Mouse (Mus musculus) testis, postnatal 14 days (tissue): ENCODE results near the gene Alg5.

Experiments used
- DNase-seq: peaks from one replicate; pipeline ENCODE4 v3.0.0; 2021; ENCODE audit warnings: low spot score

The Alg5 gene

DNA sequence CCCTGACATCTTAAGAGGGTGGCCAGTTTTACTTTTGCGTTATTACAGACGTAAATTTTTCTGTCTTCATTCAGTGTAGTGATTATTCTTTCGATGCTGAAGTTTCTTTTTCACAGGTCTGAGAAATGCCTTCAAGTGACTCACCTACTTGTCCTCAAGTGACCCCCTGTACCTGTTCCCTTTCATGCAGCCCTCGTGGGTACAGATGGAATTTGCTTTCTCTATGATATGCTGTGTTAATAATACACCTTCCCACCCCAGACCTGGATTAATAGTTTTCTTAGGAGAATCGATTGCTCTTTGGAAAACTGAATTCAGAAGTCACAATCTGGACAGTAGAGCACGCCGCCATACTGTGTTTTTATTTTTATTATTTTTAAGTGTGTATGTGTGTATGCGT, 2.0 kb downstream of the Alg5 start:
- no peak for DNase-seq

DNA sequence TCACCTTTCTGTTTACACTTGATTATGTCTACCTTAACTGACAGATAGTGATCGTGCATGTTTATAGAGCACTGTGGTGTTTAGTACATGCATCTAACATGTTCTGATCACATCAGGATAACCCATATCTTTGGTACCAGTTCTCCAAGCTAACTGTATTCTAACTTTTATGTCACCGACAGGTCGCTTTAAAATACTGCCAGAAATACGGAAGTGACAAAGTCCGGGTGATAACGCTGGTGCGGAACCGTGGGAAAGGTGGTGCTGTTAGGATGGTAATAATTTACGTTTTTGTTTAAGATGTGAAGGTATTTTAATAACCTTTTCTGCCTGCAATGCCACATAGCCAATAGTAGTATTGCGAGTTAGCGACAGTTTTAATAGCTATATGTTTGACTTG, 6.6 kb downstream of the Alg5 start:
- no peak for DNase-seq

DNA sequence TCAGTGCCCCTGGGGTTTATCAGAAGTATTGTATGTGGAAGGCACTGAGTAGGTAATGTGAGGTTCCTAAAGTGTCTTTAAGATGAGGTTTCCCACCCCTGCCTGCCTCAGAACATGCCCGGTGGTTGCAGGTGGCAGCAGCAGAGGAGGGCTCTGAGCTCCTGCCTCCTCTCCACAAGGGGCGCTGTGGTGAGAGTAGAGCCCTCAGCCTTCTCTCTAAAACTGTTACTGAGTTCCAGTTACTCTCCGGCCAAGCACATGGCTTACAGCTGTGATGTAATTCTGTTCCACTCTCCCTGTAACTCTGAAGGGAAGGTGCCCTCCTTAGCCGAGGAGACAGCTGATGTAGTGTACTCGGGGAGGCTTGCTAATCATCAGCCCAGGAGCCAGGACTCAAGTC, 10.5 kb downstream of the Alg5 start:
- no peak for DNase-seq

DNA sequence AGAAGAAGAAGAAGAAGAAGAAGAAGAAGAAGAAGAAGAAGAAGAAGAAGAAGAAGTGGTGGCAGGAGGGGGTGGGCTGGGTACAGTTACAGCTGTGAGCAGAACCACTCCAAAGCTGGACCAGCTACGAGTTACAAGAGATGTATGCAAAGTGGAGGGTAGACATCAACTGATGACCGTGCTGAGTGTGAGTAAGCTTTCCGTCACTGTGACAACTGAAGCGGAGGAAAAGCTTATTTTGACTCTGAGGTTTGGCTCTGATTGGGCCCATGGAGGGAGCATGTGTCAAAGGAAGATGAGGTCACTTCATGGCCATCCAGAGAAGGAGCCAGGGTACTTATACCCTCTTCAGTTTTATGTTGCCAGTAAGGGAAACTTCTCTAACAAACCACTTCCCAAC, 18.1 kb downstream of the Alg5 start:
- DNase-seq: no peak

DNA sequence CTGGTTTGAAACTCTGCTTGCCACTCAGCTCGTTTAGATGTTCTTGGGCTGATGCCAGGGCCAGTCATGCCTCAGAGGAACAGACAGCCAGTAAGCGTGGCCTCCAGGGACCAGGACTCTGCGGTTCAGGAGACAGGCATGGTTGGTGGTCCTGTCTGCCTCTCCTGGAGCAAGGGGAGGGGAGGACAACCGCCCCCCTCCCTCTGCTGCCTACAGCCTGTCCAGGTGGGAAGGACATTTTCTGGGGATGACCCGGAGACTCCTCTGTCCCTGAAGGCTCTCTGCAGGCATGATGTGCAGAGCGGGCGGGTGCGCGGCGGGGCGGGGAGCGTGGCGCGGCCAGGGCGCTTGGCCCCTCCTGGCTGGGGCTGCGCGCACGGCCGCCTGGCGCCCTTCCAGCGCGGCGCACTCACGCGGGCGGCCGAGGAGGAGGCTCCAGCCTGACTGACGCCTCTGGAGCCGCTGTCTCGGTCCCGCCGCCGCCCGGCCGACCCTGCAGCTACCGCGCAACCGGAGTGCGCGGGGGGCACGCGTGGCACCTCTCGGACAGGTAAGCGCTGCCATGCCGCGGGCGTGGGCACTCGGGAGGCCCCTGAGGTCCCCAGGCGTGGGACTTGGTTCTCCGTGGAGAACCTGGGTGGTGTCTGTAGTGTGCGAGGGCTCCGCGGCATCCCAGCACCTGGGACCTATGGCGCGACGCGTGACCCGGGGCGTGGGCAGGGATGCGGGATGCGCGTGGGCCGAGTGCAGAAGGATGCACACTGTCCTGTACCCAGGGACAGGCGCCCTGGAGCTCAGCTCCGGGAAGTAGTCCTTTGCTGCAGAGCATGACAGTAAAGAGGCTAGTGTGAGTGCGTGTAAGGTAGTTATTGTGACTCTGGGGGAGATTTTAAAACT, 20.1 kb downstream of the Alg5 start, which contains the start of gene Smad9:
Gene Smad9, plus strand, starts transcription at position 438 of the 897 bp plus-strand sequence.
- peak; percentile 46 for DNase-seq

DNA sequence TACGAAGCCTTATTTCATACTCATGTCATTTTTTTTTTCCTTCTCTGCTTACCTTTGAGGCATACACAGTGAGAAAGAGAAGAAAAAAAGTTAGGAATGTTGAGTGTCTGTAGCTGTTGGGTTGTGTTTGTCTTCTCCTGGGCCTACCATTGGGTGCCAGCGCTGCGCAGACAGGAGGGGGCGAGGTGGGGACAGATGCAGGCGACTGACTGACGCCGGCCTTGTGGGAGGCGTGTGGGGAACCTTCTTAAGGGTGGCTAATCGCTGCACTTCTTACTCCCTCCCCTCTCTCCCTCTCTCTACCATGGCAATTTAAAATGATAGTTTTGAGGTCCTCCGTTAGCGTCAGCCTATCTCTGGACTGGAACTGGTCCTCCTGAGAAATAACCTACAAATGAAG, 20.7 kb downstream of the Alg5 start:
- no peak for DNase-seq

DNA sequence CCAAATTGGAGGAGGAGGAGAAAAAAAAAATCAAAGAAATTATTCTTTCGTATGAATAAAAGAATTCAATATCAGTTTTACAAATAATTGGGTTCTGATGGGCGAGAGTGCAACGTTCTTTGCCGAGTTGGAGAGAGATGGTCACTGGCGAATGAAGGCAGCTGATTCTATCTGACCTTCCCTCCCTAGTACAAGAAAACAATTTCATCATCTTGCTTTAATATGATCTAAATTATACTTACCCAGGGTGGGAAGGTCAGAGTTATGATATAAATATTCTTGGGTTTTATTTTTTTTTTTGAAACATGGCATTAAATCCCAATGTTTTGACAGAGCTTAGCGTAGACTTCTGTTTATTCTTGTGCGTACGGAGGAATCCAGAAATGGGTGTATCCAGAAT, 22.1 kb downstream of the Alg5 start:
- no peak for DNase-seq

DNA sequence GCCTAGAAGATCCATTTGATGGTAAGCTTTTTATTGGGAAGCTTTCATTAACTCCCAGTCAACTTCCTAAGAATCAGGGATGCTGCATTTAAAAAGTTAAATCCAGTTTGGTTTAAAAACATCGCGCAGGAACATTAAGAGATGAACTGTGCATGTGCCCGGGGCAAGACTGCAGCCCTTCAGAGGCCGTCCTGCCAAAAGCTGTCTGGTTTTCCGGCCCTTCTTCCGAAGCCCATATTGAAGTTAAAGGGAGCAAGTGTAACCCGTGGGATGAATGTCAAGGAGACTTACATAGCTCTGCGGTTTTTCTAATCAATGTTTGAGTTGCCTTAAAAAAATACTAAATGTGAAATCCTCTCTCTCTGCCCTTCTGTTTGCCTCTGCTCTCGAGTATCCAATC, 23.9 kb downstream of the Alg5 start:
- no peak for DNase-seq

DNA sequence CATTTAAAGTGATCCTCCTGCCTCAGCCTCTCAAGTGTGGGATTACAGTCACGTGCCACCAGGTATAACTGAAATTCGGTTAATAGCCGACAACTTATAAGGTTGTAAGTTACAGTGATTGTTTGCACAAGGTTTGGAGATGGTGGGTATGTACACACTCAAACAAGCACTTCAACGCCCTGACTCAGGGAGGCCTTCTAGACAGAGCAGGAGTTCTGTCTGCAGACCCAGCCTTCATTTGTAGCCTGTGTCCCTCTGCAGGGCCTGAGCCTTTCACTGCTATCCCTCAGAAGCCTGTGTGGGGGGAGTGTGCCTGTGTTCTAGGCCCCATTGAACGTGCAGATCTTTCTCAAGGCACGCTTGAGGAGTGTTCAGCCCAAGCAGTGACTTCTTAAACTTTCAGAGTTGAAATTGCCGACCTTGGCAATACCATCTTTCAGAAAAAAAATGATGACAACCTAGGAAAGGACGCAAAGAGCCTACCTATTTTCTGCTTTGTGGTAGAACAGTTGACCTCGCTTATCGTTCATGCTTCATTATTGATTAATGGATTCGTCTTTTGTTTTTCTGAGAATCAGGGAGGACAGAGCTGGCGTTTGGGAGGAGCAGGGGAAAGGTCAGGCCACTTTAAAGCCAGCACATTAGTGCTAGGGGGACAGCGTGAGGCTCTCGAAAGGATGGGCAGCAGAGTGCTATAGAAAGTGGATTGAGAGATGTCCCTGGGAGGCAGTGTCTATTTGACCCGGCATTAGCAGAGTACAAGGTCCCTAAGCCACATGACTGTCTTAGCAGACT, 25.2 kb downstream of the Alg5 start:
- DNase-seq: no peak

DNA sequence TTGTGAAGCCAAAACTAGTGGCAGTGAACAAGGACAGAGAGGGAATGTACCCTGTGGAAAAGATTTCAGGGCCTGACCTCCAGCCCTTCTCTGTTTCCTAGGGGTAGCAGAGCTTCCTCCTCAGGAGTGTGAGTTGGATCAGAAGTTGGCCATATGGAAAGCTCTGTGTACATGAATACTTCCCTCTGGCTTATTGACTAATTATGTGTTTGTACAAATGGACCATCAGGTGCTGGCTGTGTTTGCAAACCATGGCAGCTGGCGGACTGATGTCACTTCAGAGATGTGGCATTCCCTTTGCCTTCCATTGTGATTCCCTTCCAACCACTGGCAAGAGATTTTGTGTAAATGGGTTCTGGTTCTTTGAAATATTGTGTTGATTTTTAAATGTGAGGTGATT, 25.9 kb downstream of the Alg5 start:
- DNase-seq: no peak

DNA sequence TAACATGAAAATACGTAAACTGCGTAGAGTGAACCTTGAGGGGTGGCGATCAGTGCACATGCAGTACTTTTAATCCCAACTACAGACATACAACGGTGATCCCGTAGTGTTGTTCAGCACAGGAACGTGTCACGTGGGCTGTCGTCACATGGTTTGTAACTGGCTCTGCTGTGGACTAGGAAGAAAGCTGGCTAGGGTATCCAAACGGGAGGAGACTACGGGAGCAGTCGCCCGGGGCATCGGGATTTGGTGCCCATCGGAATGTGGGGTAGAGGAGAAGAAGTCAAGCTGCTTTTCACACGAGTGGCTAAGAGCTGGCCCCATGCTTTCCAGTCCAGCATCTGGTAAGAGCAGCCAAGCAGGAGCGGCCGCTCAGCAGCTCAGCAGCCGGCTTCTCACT, 29.1 kb downstream of the Alg5 start:
- DNase-seq: no peak

DNA sequence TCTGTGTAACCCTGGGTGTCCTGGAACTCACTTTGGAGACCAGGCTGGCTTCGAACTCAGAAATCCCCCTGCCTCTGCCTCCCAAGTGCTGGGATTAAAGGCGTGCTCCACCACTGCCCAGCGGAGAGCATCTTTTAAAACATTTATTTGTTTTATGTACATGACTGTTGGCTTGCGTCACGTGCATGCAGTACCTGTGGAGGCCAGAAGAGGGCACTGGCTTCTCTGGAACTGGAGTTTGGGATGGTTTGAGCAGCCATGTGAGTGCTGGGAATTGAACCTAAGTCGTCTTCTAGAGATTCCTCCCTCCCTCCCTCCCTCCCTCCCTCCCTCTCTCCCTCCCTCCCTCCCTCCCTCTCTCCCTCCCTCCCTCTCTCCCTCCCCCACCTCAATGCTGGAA, 30.2 kb downstream of the Alg5 start:
- peak; percentile 65 for DNase-seq

DNA sequence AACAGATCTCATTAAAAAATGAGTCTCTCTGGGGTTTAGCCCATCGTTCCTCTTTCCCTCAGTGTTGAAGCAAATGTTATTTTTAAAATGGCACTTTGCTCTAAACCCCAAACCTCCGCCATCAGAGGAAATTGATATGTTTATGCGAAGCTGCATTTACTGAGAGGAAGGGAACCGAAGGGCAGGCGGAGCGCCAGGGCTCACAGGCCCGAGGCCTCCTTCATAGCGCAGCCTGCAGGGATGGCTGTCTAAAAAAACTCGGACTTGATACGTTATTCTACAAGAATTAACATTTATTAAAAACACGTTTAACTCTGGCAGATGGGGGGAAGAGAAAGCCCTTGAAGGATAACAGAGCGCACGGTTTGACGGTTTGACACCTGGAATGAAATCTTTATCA, 30.7 kb downstream of the Alg5 start:
- DNase-seq: no peak

DNA sequence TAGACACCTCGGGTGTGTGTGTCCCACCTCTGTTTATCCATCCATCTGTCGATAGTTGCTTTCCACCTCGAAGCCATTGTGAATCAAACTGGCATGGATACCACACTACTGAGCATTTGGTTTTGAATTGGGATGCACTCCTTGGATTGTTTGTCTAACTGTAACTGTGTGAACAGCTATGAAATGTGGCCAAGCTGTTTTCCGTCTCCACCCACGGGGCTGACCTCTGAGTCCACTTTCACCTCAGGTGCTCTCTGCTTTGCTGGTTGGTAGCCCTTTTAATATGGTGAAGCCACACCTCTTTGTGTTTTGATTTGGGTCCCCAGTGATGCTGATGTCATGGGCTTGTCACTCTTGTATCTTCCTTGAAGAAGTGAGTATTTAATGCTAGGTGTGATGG, 31.5 kb downstream of the Alg5 start:
- no peak for DNase-seq

DNA sequence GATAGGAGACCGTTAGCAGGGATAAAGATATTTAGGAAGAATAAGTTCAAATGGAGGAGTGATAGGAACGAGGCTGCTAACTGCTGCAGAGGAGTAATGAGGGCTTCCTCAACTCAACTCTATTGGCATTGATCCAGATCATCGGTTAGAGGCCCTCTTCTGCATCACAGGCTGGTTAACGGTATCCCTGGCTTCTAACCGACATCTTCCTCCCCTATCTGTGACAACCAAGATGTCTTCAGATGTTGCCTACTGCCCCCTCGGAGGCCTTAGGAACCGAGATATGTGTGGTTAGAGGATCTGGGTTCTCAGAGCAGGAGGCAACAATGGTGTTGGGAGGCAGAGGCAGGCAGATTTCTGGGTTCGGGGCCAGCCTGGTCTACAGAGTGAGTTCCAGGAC, 33.3 kb downstream of the Alg5 start:
- no peak for DNase-seq

DNA sequence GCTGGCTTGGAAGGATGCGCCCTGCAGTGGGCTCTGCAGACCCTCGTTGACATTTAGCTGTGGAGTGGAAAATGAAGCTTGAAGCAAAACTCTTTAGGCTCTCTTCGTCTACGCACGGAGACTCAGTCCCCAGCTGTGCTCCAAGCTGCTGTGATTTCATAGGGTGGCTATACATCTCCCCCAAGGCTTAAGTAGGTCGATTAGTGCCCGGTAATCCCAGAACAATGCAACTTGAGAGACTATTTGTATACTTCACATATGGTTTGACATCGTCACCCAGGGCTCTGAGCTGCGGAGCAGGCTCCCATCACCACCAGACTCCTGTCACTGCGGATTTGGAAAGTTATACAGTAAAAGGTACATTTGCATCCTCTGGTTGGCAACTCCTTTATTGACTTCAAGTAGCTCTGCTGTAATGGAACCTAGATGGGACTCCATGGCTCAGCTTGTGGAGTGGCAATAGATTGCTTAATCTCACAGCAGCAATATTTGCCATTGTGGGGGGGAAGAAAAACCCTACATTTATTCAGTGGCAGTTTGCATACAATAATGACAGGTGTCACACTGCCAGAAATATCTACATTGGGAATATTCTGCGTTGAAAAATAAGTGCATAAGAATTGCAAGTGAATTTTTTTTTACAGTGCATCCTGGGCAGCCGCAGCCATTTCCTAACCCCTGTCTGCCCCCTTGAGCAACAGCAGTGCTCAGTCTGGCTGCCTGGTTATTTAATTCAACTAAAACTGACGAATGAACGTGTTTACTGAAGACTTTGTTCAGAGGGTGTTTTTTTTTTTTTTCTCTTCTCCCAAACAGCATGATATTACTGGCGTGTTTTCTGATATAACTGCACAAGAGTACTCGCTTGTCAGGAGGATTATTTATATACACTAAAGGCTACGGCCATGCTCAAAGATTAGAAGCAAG, 34.3 kb downstream of the Alg5 start:
- no peak for DNase-seq

DNA sequence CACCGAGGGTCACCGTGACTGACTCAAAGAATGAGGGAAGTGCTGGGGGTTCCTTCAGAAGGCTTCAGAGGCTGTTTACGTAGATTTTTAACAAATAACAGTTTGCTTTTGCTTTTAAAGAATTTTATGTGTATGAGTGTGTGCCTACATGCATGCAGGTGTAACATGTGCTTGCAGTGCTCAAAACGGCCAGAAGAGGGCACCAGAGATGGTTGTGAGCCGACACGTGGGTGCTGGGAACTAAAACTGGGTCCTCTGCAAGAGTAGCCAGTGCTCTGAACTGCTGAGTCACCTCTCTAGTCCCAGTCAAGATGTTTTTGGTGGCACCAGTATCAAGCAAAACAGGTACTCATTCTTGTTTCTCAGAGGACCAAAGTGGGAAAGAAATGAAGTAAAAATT, 38.3 kb downstream of the Alg5 start:
- no peak for DNase-seq

DNA sequence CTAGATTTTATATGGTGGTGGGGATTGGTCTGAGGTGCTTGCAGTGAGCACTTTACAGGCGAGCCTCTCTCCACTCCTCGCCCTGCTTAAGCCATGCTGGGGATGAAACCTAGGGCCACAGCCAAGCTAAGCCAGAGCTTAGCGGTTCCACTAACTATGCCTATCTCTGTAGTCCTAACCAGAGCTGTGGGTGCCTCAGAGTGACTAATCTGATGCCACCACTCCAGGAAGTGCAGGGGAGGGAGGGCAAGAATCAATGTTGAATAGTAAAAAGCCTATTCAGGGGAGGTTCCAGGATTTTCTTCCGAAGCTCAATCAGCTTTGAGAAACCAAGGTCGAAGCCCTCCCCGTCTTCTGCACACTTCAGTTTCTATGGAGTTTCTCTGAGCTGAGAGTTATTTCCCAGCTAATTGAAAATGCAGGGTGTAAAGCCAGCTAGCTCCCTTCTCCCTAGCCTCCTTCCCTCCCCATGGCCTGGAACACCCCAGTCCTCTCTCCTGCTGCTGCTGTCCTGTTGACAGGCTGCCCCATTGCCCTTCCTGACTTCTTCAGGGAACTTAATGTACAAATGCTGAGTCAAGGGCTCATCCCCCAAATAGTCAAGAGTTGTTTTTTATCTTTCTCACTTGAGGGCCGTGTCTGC, 40.8 kb downstream of the Alg5 start:
- DNase-seq: no peak

DNA sequence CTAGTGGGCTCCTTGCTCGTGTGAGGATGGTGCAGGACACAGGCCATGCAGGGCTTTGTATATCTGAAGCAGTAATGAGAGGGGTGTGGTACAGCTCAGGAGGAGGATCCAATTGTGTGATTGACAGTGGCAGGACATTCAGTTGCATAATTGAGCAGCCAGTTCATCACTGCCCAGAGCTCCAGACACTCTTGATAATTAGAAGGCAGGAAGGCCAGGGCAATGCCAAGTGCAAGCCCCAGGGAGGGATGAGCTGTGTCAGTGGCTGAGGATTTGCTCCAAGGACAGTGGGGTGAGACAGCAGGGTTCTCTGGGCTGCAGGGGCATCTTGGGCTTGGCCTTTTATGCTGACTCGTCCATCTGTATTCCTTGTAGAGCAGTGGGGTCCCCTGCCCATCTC, 55.3 kb downstream of the Alg5 start:
- DNase-seq: no peak

DNA sequence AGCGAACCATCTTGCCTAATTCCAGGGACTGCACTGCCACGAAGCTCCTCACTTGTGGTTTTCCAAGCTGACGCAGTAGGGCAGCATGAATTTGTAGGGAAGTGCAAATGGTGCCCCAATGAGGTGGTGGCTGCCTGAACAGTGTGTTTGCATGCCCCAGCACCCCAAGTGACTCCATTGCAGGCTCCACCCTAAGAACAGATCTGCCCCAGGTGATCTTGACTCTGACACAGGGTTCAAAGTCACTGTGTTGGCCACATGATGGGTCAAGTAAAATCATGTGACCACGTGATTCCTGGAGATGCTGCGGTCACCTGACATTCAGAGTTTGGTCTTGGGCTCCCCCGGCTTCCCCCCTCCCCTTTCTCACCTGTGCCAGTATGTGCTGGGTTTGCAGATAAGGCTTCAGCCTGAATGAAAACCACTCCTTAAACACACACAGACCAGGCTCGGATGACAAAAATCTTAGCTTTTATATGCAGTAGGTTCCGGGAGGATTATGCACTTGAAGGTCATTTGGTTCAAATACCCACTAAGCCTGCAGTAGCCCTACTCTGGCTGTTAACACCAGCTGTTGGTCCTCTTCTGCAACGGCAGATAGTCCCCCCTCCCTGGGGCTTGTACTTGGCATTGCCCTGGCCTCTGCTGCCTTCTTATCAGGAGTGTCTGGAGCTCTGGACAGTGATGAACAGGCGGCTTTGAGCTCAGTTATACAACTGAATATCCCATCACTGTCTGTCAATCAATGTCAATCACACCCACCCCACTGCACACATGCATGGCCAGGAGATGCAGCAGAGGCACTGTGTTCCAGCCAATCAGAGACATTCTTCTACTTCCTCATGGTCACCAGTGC, 56.7 kb downstream of the Alg5 start:
- no peak for DNase-seq

DNA sequence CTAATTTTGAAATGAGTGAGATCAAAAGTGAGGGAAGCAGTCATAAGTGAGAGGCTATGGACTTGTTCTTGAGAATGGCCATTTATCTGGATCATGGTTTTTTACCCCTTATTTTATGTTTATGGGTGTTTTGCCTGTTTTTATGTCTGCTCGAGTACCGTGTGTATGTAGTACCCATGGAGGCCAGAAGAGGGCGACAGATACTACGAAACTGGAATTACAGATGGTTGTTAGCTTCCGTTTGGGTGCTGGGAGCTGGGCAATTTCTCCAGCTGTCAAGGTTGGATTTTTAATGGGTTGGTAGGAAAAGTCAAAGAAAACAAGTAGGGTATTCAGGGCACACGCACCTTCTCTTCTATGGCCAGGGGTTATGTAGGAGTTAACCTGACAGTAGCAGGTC, 58.4 kb downstream of the Alg5 start:
- peak; percentile 31 for DNase-seq
